Mouse (Mus musculus) heart, postnatal 0 days (tissue): ENCODE measurements around the gene Gstm2.
"Not testable (repeated sequence)": the region's sequence is repeated elsewhere in the genome, so short reads cannot be mapped to it uniquely, and the experiment has no call there.

ENCODE experiments used
- CTCF ChIP-seq: IDR thresholded peaks from 2 replicates; pipeline ENCODE4 v1.5.1; 2016; ENCODE audit warnings: antibody characterized with exemption, control low read depth, low read depth
- EP300 ChIP-seq: IDR thresholded peaks from 2 replicates; pipeline ENCODE4 v1.6.1; 2016; ENCODE audit warnings: antibody characterized with exemption, low read depth

- TF ChIP-seq CTCF, EP300: not testable (repeated sequence)
These were observed 36.8 kb downstream of the Gstm2 start for GRCm38 (mm10) chr3:107949461-107949860.
